Mouse (Mus musculus) erythroblast, embryonic 14.5 days (primary cell): ENCODE measurements around the gene Lonp2.

Experiments used
- GATA1 ChIP-seq: IDR thresholded peaks from 2 replicates; pipeline ENCODE4 v1.6.1; 2012; ENCODE audit warnings: low read length, inconsistent platforms, mixed read lengths
- TAL1 ChIP-seq: IDR thresholded peaks from 3 replicates; pipeline ENCODE4 v1.6.1; 2012; ENCODE audit warnings: low read length, inconsistent platforms, mixed read lengths

DNA sequence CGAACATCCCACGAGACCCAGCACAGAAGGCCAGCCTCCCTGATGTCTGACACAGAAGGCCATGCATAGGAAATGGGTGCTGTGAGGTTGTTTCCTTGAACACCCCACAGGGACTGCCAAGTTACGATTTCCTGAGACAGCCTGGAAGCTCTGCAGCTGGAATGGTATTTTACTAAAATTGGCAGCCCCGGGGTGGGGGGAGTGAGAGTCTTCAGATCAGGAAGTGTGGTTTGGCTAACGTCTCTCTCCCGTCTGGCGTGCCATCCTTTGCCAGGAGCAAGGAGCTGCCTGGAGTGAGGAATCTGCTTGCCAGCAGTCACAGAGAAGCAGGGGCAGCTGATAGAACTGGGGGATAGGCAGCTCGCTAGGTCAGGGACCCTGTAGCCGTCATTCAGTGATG is 45.8 kb upstream of the Lonp2 start:
- TF ChIP-seq GATA1, result no peak
- no peak for TF ChIP-seq TAL1
